In the genomic region with DNA sequence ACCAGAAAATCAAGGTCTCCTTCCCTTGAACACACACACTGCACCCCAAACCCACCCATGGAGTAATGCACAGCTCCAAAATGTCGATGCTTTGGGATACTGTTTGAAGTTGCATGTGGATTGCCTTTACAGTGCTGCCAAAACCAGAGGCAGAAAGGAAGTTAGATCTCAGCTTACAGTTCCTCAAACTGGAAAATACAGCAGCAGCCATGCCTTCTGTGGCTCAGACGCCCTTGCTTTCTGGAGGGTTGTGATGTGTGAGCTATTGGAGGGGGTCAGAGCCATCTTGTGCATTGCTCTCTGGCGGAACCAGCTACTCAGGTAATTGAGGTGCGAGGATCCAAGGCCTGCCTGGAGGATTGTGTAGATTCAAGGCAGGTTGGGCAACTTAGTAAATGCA, we compare ENCODE assay signal across 13 mouse cellular contexts. TPM values are rescaled to one million over a fixed set of nuclear protein-coding genes. Genes with fewer than 3 reads are reported as not detected.
DNase-seq lines count a peak whose midpoint lies in the region; ATAC-seq and TF ChIP-seq lines count a peak whose summit lies in the region.
"Had no signal": no experiment of that assay in that cellular context is flagged by ENCODE, and none has a peak within 500 bp of the region (broad histone marks: within the 10 kb centered on the region; RNA-seq: fewer than 3 reads in every experiment).

No protein-coding gene starts in this region.

- H3K4me2 ChIP-seq in heart, embryonic 12.5 days: no peak overlapping the region
- no peak overlapping the region for H3K4me2 ChIP-seq in embryonic facial prominence, embryonic 14.5 days (ENCODE audit: low read depth, low read length)
- no peak overlapping the region for H3K4me2 ChIP-seq in limb, embryonic 14.5 days (replicated peaks; ENCODE audit: low read depth, low read length, severe bottlenecking)
- H3K4me2 ChIP-seq in hindbrain, embryonic 13.5 days: no peak overlapping the region
- H3K4me2 ChIP-seq: forebrain, embryonic 13.5 days; intestine, embryonic 15.5 days; liver, embryonic 12.5 days had no signal

- TF ChIP-seq CTCF in bone marrow macrophage, adult 2 months (IDR thresholded peaks at IDR 0.05; ENCODE audit: low read depth, low read length): no peak

- no peak overlapping the region for H3K4me3 ChIP-seq in heart, embryonic 12.5 days
- H3K4me3 ChIP-seq in bone marrow macrophage, adult 2 months (ENCODE audit: insufficient read depth, low read length): no peak overlapping the region
- H3K4me3 ChIP-seq in embryonic facial prominence, embryonic 14.5 days (ENCODE audit: low read depth, low read length): no peak overlapping the region
- no peak overlapping the region for H3K4me3 ChIP-seq in limb, embryonic 14.5 days (replicated peaks; ENCODE audit: low read length)
- no peak overlapping the region for H3K4me3 ChIP-seq in hindbrain, embryonic 13.5 days
- H3K4me3 ChIP-seq: forebrain, embryonic 13.5 days; intestine, embryonic 15.5 days; liver, embryonic 12.5 days; midbrain, embryonic 10.5 days; myocyte had no signal

- 82% methylated on average over 4 of the region's 4 CpGs for WGBS in heart, embryonic 12.5 days
- WGBS in embryonic facial prominence, embryonic 14.5 days: 53% methylated on average over 4 of the region's 4 CpGs
- WGBS in limb, embryonic 14.5 days: 73% methylated on average over 4 of the region's 4 CpGs
- WGBS in hindbrain, embryonic 13.5 days: 87% methylated on average over 4 of the region's 4 CpGs

- H3K9me3 ChIP-seq in heart, embryonic 12.5 days (replicated peaks): no peaks in the 10 kb centered on the region
- no peaks in the 10 kb centered on the region for H3K9me3 ChIP-seq in embryonic facial prominence, embryonic 14.5 days (ENCODE audit: control insufficient read depth, low read length)
- no peaks in the 10 kb centered on the region for H3K9me3 ChIP-seq in limb, embryonic 14.5 days (ENCODE audit: control insufficient read depth, low read length)
- H3K9me3 ChIP-seq in hindbrain, embryonic 13.5 days: no peaks in the 10 kb centered on the region
- H3K9me3 ChIP-seq: forebrain, embryonic 13.5 days; intestine, embryonic 15.5 days; liver, embryonic 12.5 days; midbrain, embryonic 10.5 days had no signal

- no peak for TF ChIP-seq POLR2A in bone marrow macrophage, adult 2 months (IDR thresholded peaks at IDR 0.05; ENCODE audit: borderline replicate concordance, low read depth, low read length)
- TF ChIP-seq POLR2A in limb, embryonic 14.5 days (IDR thresholded peaks at IDR 0.05; ENCODE audit: borderline replicate concordance, extremely low read depth, insufficient read depth, insufficient read length): no peak

- H3K4me1 ChIP-seq in heart, embryonic 12.5 days (replicated peaks): peaks cover 80% of the 10 kb centered on the region
- peaks cover 73% of the 10 kb centered on the region for H3K4me1 ChIP-seq in bone marrow macrophage, adult 2 months (ENCODE audit: control insufficient read depth, insufficient read depth, low read length)
- H3K4me1 ChIP-seq in embryonic facial prominence, embryonic 14.5 days (ENCODE audit: control insufficient read depth, insufficient read depth, low read length): peaks cover 44% of the 10 kb centered on the region
- peaks cover 39% of the 10 kb centered on the region for H3K4me1 ChIP-seq in limb, embryonic 14.5 days (ENCODE audit: control insufficient read depth, insufficient read depth, low read length)
- H3K4me1 ChIP-seq in hindbrain, embryonic 13.5 days (replicated peaks): peaks cover 39% of the 10 kb centered on the region

- no peaks in the 10 kb centered on the region for H3K27me3 ChIP-seq in heart, embryonic 12.5 days (replicated peaks)
- no peaks in the 10 kb centered on the region for H3K27me3 ChIP-seq in embryonic facial prominence, embryonic 14.5 days (replicated peaks; ENCODE audit: control insufficient read depth, insufficient read depth, low read length)
- H3K27me3 ChIP-seq in limb, embryonic 14.5 days (ENCODE audit: control insufficient read depth, insufficient read depth, low read length): no peaks in the 10 kb centered on the region
- peaks cover 3% of the 10 kb centered on the region; the same call in 1 of the 2 replicates for H3K27me3 ChIP-seq in hindbrain, embryonic 13.5 days
- H3K27me3 ChIP-seq: intestine, embryonic 15.5 days had no signal

- H3K36me3 ChIP-seq in heart, embryonic 12.5 days: no peaks in the 10 kb centered on the region
- H3K36me3 ChIP-seq in embryonic facial prominence, embryonic 14.5 days (ENCODE audit: control insufficient read depth, insufficient read depth, low read length): peaks cover 5% of the 10 kb centered on the region; the same call in 1 of the 2 replicates
- H3K36me3 ChIP-seq in limb, embryonic 14.5 days (ENCODE audit: control insufficient read depth, insufficient read depth, low read length): no peaks in the 10 kb centered on the region
- no peaks in the 10 kb centered on the region for H3K36me3 ChIP-seq in hindbrain, embryonic 13.5 days
- H3K36me3 ChIP-seq: intestine, embryonic 15.5 days; liver, embryonic 12.5 days; midbrain, embryonic 10.5 days had no signal

- ATAC-seq in heart, embryonic 12.5 days (ENCODE audit: insufficient number of reproducible peaks, low FRiP score): no peak
- no peak for ATAC-seq in embryonic facial prominence, embryonic 14.5 days (ENCODE audit: low read depth)
- no peak for ATAC-seq in limb, embryonic 14.5 days (ENCODE audit: low FRiP score, low read depth)
- ATAC-seq in hindbrain, embryonic 13.5 days (ENCODE audit: low FRiP score): no peak
- ATAC-seq: forebrain, embryonic 13.5 days; intestine, embryonic 15.5 days; liver, embryonic 12.5 days had no signal

- DNase-seq in heart, adult 8-10 months (ENCODE audit: low spot score): no peak
- peak; percentile 60 for DNase-seq in embryonic facial prominence, embryonic 14.5 days (ENCODE audit: low spot score)
- no peak for DNase-seq in limb, embryonic 14.5 days (ENCODE audit: low spot score)
- DNase-seq in adrenal gland, postnatal 25 days: no peak
- DNase-seq: retina, postnatal 1 day had no signal

- peak overlapping the region; percentile 89 for H3K27ac ChIP-seq in heart, embryonic 12.5 days (ENCODE audit: poor library complexity, severe bottlenecking)
- peak overlapping the region; percentile 96 for H3K27ac ChIP-seq in bone marrow macrophage, adult 2 months (ENCODE audit: insufficient read depth, low read depth, low read length)
- peak overlapping the region; percentile 33; the same call in 1 of the 2 replicates for H3K27ac ChIP-seq in embryonic facial prominence, embryonic 14.5 days (replicated peaks; ENCODE audit: low read depth, low read length)
- 0 out of 2 replicates have a peak overlapping the region, but pooled peaks have one; percentile 5 for H3K27ac ChIP-seq in limb, embryonic 14.5 days (replicated peaks; ENCODE audit: low read depth, low read length)
- no peak overlapping the region for H3K27ac ChIP-seq in hindbrain, embryonic 13.5 days
- H3K27ac ChIP-seq: forebrain, embryonic 13.5 days; intestine, embryonic 15.5 days; liver, embryonic 12.5 days; midbrain, embryonic 10.5 days had no signal

- H3K9ac ChIP-seq in heart, embryonic 12.5 days: no peak overlapping the region
- no peak overlapping the region for H3K9ac ChIP-seq in embryonic facial prominence, embryonic 14.5 days (ENCODE audit: low read depth, low read length)
- no peak overlapping the region for H3K9ac ChIP-seq in limb, embryonic 14.5 days (ENCODE audit: low read depth, low read length, severe bottlenecking)
- no peak overlapping the region for H3K9ac ChIP-seq in hindbrain, embryonic 13.5 days
- H3K9ac ChIP-seq: forebrain, embryonic 13.5 days; intestine, embryonic 15.5 days; liver, embryonic 12.5 days had no signal

RNA-seq across cellular contexts. Expression of a gene that starts 30.0 kb away (rescaled TPM):
- polyA plus RNA-seq in heart, embryonic 12.5 days (2016; fragmentation: Nextera tagmentation; extraction: Ambion mirVana): 34.6 and 38.2 TPM in 2 replicates
- total RNA-seq in heart, adult 8-10 months (2022): 1 to 10 TPM; 7.9 to 9.1 (median 8.3) TPM
- polyA plus RNA-seq in bone marrow macrophage, adult 2 months (2012; ENCODE audit: insufficient read depth, insufficient read length, missing spikeins): 9.2 and 11.6 TPM in 2 replicates
- 45.7 and 51.2 TPM in 2 replicates for polyA plus RNA-seq in embryonic facial prominence, embryonic 14.5 days (2014; fragmentation: Nextera tagmentation; extraction: Ambion mirVana)
- 25.8 and 31.7 TPM in 2 replicates for polyA plus RNA-seq in limb, embryonic 14.5 days (2012; rRNA removed)
- 50.6 and 52.6 TPM in 2 replicates for polyA plus RNA-seq in limb, embryonic 14.5 days (2014; fragmentation: Nextera tagmentation; extraction: Ambion mirVana)
- polyA plus RNA-seq in hindbrain, embryonic 13.5 days (2015; fragmentation: Nextera tagmentation; extraction: Ambion mirVana): 22.0 and 24.1 TPM in 2 replicates
- total RNA-seq in adrenal gland, postnatal 25 days (2021): 48.2 and 55.5 TPM in 2 replicates
